Mouse (Mus musculus): Measurements from ENCODE around the gene Rrp12.

DNA sequence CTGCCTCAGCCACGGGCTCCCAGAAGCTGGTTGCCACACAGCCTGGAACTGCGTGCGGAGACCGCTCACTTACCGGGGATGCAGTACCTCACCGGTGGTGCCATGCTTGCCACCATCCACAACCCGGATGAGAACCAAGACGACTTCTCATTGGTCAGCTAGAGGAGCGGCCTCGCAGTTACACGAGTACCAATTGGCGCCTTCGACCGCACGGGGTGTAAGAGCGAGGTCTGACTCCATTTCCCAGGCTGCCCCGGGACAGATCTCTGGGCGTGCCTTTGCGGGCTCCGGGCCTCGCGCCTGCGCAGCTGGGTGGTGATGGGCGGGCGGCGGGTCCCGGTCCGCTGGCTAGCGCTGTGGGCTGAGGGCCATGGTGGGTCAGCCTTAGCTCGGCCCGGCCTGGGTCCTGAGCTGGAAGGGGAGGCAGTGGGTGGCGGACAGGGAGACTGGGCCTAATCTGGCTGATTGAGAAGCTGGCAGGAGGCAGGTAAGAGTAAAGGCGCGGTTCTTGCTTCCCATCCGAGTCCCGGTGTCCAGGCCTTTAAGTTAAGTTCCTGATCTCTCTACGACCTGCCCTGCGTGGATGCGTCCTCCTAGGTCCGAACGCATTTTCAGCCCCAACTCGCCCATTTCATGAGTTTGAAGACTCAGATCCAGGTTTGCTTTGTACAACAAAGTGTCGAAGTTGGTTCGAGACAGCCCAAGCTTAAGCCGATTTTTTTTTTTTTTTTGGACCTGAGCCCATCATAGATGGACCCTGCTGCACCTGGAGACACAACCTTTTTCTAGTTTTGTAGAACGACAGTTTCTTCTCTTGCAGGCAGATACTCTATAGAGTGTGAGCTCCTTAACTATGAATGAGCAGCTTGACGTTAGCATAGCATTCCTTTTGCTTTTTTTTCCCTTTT lies 37.5 kb upstream of the Rrp12 start, which contains the start of the genes Exosc1 and Zdhhc16:
- TF ChIP-seq CTCF (IDR thresholded peaks at IDR 0.05; ENCODE audit: low read depth) (0 out of 2 replicates have a peak, but pooled peaks have one; percentile 11), EP300 (IDR thresholded peaks at IDR 0.05; ENCODE audit: low read depth) (no peak)

Data from liver, postnatal 0 days (tissue).